Mouse (Mus musculus) splenic B cell, adult 2 months (primary cell): ENCODE data around the gene Flcn.
A peak's percentile ranks its signal among the peaks of the same experiment; 100 is the strongest.

Experiments used
- DNase-seq: peaks from one replicate; pipeline ENCODE4 v3.0.0-alpha.2; 2011; ENCODE audit warnings: low read depth, low spot score
- H3K27me3 ChIP-seq: 2 replicates; pipeline ENCODE4 v1.6.1; 2012; ENCODE audit warnings: mild to moderate bottlenecking, low read length, moderate library complexity, mixed read lengths; ENCODE audit not compliant: control insufficient read depth, poor library complexity, insufficient read depth, severe bottlenecking
- H3K36me3 ChIP-seq: 2 replicates; pipeline ENCODE4 v1.6.1; 2012; ENCODE audit warnings: mild to moderate bottlenecking, low read length, moderate library complexity, mixed read lengths; ENCODE audit not compliant: control insufficient read depth, poor library complexity, insufficient read depth, severe bottlenecking

Gene Flcn

DNA sequence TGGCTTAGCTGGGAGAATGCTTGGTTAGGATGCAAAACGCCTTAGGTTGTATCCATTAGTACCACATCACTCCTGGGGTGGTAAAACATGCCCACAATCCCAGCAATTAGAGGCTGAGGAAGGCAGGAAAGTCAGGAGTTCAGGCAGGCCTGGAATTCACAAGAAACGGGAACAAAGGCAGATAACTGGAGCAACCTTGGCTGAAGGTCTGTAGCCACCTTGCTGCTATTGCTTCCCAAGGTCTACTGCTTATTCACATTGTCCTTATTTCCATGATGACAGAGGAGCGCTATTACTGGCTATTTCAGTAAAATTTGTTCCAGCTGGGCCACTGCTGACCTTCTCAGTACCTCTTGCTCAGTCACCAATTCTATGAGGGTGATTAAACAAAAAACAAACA is 3.5 kb upstream of the Flcn start:
- no peaks in the 10 kb centered on the region for H3K27me3 ChIP-seq
- no peak for DNase-seq
- H3K36me3 ChIP-seq: peaks cover 1% of the 10 kb centered on the region

GRCm38 (mm10) chr11:59811211-59811610 is 1.4 kb upstream of the Flcn start:
- DNase-seq: no peak

DNA sequence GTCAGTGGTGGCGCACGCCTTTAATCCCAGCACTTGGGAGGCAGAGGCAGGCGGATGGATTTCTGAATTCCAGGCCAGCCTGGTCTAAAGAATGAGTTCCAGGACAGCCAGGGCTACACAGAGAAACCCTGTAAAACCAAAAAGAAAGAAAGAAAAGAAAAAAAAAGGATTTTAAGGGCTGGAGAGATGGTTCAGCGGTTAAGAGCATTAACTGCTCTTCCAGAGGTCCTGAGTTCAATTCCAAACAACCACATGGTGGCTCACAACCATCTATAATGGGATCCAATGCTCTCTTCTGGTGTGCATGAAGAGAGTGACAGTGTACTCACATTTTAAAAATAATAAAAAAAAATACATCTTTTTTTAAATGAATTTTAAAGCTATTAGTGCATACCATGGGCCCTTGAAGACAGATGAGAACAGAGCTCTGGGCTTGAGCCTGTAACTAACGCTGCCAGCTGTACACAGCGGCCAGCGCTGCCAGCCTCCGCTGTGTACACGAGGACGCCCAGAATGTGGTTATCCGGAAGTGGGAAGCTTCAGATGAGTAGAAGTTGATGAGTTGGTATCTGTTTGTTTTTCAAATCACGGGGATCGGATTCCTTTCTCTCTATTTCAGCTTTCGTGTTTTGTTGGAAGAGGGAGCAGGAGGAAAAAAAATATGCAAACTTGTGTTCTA is 803 bp upstream of the Flcn start:
- Histone ChIP-seq H3K36me3 (peaks cover 1% of the 10 kb centered on the region), H3K27me3 (no peaks in the 10 kb centered on the region)
- no peak for DNase-seq

More at GRCm38 (mm10) chr11:59811211-59811610, 1.4 kb upstream of the Flcn start:
- Histone ChIP-seq H3K27me3 (no peaks in the 10 kb centered on the region), H3K36me3 (peaks cover 1% of the 10 kb centered on the region)

- DNase-seq: peak; percentile 83
- Histone ChIP-seq H3K27me3 (no peaks in the 10 kb centered on the region), H3K36me3 (peaks cover 3% of the 10 kb centered on the region)
These were observed 646 bp downstream of the Flcn start for GRCm38 (mm10) chr11:59809071-59809669.

- DNase-seq: no peak
- H3K27me3 ChIP-seq: no peaks in the 10 kb centered on the region
These were observed 1.5 kb downstream of the Flcn start for GRCm38 (mm10) chr11:59808170-59808960.

GRCm38 (mm10) chr11:59805656-59806055 is 4.2 kb downstream of the Flcn start:
- no peak for DNase-seq
- Histone ChIP-seq H3K27me3 (no peaks in the 10 kb centered on the region), H3K36me3 (peaks cover 13% of the 10 kb centered on the region)

More at GRCm38 (mm10) chr11:59808170-59808960, 1.5 kb downstream of the Flcn start:
- H3K36me3 ChIP-seq: peaks cover 5% of the 10 kb centered on the region

DNA sequence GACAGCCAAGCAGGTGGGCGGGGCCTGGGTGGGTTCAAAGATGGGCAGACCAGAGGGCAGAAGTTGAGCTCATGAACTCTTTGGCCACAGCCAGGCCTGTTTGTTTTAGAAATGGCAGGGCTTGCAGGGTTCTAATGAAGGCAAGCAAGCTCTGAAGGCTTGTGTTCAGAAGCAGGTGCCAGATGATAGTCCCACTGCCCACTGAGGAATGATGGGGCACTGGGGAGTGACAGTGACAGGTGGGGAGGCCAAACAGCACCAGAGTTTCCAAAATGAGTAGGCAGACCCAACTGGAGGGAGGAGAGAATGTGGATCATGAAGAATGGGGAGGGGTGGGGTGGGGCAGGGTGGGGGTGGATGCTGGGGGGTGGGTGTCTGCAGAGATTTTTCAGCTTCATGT is 4.6 kb downstream of the Flcn start:
- no peak for DNase-seq
- Histone ChIP-seq H3K27me3 (no peaks in the 10 kb centered on the region), H3K36me3 (peaks cover 16% of the 10 kb centered on the region)

DNA sequence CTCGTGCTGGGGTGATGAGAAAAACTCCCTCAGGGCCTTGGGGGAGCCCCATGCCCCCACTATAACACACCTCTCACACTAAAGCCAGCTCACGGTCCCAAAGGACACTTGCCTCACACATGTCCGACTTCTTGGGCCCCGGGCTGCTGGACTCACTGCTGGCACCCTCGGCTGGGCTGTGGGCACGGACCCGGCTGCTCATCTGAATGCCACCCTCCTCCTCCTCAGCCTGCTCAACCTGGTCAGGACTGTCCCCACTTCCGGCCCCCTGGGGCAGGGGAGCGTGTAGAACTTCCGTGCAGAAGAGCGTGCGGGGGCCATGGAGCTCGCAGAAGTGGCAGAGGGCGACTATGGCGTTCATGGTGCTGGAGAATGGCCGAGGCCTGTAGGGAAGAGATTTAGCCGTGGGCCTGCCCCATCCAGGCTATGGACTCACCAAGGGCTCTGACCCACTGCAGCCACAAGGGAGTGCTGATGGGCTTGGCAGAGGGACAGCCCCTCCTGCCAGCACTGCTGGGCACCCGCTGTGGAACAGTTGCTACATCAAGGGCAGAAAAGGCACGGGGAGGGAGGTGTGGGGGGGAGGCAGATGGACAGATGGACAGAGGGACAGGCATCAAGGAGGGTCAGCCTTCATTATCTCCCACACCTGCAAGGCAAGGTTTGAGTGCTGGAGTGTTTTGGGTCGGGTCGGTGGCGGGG is 5.3 kb downstream of the Flcn start:
- DNase-seq: no peak
- Histone ChIP-seq H3K36me3 (peaks cover 18% of the 10 kb centered on the region), H3K27me3 (no peaks in the 10 kb centered on the region)

- peaks cover 24% of the 10 kb centered on the region for H3K36me3 ChIP-seq
- no peak for DNase-seq
- no peaks in the 10 kb centered on the region for H3K27me3 ChIP-seq
These were observed 6.3 kb downstream of the Flcn start for GRCm38 (mm10) chr11:59803516-59803915.

DNA sequence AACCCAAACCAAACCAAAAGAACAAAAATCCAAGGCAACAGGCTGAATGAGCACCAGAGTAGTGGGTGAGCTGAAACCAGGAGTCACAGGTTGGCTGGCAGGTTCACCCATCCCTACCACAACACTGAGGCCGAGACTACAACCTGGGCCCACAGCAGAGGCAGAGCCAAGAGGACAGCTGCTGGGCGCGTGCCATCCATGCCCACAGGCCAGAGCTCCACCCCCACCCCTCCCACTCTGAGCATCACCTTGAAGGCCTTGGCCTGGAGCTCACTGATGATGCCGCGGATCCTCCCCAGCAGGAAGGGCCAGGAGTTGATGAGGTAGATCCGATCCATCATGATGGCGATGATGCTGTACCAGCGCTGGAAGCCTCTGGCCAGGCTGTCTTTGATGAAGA is 7.9 kb downstream of the Flcn start:
- H3K27me3 ChIP-seq: no peaks in the 10 kb centered on the region
- no peak for DNase-seq
- H3K36me3 ChIP-seq: peaks cover 29% of the 10 kb centered on the region

DNA sequence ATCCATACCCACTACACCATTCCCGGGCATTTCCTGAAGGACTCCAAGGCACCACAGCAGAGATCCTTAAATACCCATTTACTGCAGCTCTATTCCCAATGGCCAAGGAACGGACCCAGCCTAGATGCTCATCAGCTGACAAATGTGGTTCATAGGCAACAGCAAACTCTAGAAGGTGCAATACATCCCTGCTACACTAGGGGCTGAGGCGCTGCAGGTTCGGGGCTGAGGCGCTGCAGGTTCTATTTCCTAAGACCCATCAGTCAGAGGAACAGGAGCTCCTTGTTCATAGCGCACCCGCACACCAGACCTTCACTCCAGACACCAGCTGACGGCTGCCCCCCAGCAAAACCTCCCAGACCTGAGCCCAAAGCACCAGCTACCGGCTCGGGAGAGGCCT is 9.4 kb downstream of the Flcn start:
- H3K36me3 ChIP-seq: peaks cover 31% of the 10 kb centered on the region
- peak; percentile 21 for DNase-seq
- no peaks in the 10 kb centered on the region for H3K27me3 ChIP-seq

DNA sequence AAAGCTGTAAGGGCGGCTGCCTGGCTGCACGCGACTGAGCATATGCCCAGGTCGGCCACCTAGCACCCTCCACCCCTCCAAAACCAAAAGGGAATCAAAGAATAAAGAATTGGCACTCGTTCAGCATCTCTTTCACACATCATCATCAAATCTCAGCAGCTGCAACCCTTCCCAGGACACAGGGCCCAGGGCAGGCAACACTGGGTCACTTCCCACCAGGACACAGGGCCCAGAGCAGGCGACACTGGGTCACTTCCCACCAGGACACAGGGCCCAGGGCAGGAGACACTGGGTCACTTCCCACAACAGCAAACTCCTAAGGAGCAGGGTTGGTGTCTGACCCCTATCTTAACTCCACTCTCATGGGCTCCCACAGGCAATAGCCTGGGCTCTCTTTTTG is 16.4 kb downstream of the Flcn start:
- Histone ChIP-seq H3K27me3 (no peaks in the 10 kb centered on the region), H3K36me3 (peaks cover 25% of the 10 kb centered on the region)
- no peak for DNase-seq

GRCm38 (mm10) chr11:59789311-59789710 is 20.5 kb downstream of the Flcn start:
- DNase-seq: no peak
- no peaks in the 10 kb centered on the region for H3K27me3 ChIP-seq
- peaks cover 15% of the 10 kb centered on the region for H3K36me3 ChIP-seq

DNA sequence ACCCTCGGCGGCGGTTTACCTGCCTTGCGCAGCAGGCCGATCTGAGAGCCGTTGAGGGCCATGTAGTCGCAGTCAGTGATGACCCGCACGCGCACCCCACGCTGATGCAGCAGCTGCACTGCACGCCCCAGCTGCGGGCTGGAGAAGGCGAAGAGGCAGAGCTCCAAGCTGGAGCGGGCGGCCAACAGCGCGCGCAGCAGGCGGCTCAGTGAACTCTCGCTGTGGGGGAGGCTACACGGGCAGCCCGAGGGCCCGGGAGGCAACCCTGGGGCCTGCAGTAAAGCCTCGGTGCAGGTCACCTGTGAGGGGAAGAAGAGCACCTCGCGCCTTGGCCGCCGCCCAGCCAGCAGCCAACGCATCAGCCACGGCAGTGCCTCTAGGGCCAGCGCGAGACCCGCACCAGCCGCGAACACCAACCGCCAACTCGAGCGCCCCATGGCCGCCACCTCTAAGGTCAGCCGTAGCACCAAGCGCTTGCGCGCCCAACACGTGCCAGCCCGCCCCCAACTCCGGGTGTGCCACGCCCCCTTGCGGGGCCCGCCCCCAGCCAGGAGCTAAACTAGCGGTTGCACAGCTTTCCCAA is 22.5 kb downstream of the Flcn start, which contains the start of gene Pld6:
TSS of gene Pld6 (minus strand) at position 447 of the 583 bp plus-strand sequence.
- H3K27me3 ChIP-seq: no peaks in the 10 kb centered on the region
- peak; percentile 53 for DNase-seq
- peaks cover 8% of the 10 kb centered on the region; the same call in 1 of the 2 replicates for H3K36me3 ChIP-seq
